Mouse (Mus musculus): ENCODE data around the gene Slc44a5. TPM values are rescaled to one million over a fixed set of nuclear protein-coding genes. Genes with fewer than 3 reads are reported as not detected.

The Slc44a5 gene
- polyA plus RNA-seq, 1 experiment = 3.7 TPM

- Histone ChIP-seq H3K4me3 (ENCODE audit: control insufficient read depth, low read depth, low read length) (no peak overlapping the region), H3K27ac (ENCODE audit: control insufficient read depth, insufficient read depth, low read depth, low read length) (no peak overlapping the region), H3K4me1 (ENCODE audit: control insufficient read depth, insufficient read depth, low read length) (no peaks in the 10 kb centered on the region), H3K27me3 (ENCODE audit: control insufficient read depth, insufficient read depth, low read length) (no peaks in the 10 kb centered on the region), H3K36me3 (ENCODE audit: control insufficient read depth, insufficient read depth, low read length) (no peaks in the 10 kb centered on the region)
- TF ChIP-seq POLR2A (IDR thresholded peaks at IDR 0.05; ENCODE audit: control insufficient read depth, low read depth, low read length) = no peak
- TF ChIP-seq CTCF (IDR thresholded peaks at IDR 0.05; ENCODE audit: control insufficient read depth, insufficient read depth, insufficient replicate concordance, low read depth, low read length) = no peak
Measured at GRCm38 (mm10) chr3:153957916-153958315, 15.3 kb upstream of the Slc44a5 start.

GRCm38 (mm10) chr3:153959035-153959730, 14.1 kb upstream of the Slc44a5 start:
- Histone ChIP-seq H3K4me3 (ENCODE audit: control insufficient read depth, low read depth, low read length) (no peak overlapping the region), H3K4me1 (ENCODE audit: control insufficient read depth, insufficient read depth, low read length) (no peaks in the 10 kb centered on the region)
- TF ChIP-seq CTCF (IDR thresholded peaks at IDR 0.05; ENCODE audit: control insufficient read depth, insufficient read depth, insufficient replicate concordance, low read depth, low read length) (peak; percentile 20; the same call in 1 of the 2 replicates), POLR2A (IDR thresholded peaks at IDR 0.05; ENCODE audit: control insufficient read depth, low read depth, low read length) (no peak)

GRCm38 (mm10) chr3:153959731-153960207, 13.5 kb upstream of the Slc44a5 start:
- no peaks in the 10 kb centered on the region for H3K36me3 ChIP-seq (ENCODE audit: control insufficient read depth, insufficient read depth, low read length)
- no peak overlapping the region for H3K27ac ChIP-seq (ENCODE audit: control insufficient read depth, insufficient read depth, low read depth, low read length)
- TF ChIP-seq CTCF (IDR thresholded peaks at IDR 0.05; ENCODE audit: control insufficient read depth, insufficient read depth, insufficient replicate concordance, low read depth, low read length) (no peak), POLR2A (IDR thresholded peaks at IDR 0.05; ENCODE audit: control insufficient read depth, low read depth, low read length) (no peak)
- no peaks in the 10 kb centered on the region for H3K4me1 ChIP-seq (ENCODE audit: control insufficient read depth, insufficient read depth, low read length)
- no peaks in the 10 kb centered on the region for H3K27me3 ChIP-seq (ENCODE audit: control insufficient read depth, insufficient read depth, low read length)
- H3K4me3 ChIP-seq (ENCODE audit: control insufficient read depth, low read depth, low read length) = no peak overlapping the region

More at GRCm38 (mm10) chr3:153959035-153959730, 14.1 kb upstream of the Slc44a5 start:
- Histone ChIP-seq H3K36me3 (ENCODE audit: control insufficient read depth, insufficient read depth, low read length) (no peaks in the 10 kb centered on the region), H3K27me3 (ENCODE audit: control insufficient read depth, insufficient read depth, low read length) (no peaks in the 10 kb centered on the region), H3K27ac (ENCODE audit: control insufficient read depth, insufficient read depth, low read depth, low read length) (no peak overlapping the region)

- no peak overlapping the region for H3K4me3 ChIP-seq (ENCODE audit: control insufficient read depth, low read depth, low read length)
- H3K4me1 ChIP-seq (ENCODE audit: control insufficient read depth, insufficient read depth, low read length) = no peaks in the 10 kb centered on the region
- no peaks in the 10 kb centered on the region for H3K27me3 ChIP-seq (ENCODE audit: control insufficient read depth, insufficient read depth, low read length)
- H3K27ac ChIP-seq (ENCODE audit: control insufficient read depth, insufficient read depth, low read depth, low read length) = no peak overlapping the region
- TF ChIP-seq CTCF (IDR thresholded peaks at IDR 0.05; ENCODE audit: control insufficient read depth, insufficient read depth, insufficient replicate concordance, low read depth, low read length) (no peak), POLR2A (IDR thresholded peaks at IDR 0.05; ENCODE audit: control insufficient read depth, low read depth, low read length) (no peak)
- no peaks in the 10 kb centered on the region for H3K36me3 ChIP-seq (ENCODE audit: control insufficient read depth, insufficient read depth, low read length)
Measured at GRCm38 (mm10) chr3:153960884-153961283, 12.4 kb upstream of the Slc44a5 start.

GRCm38 (mm10) chr3:153961632-153962389, 11.4 kb upstream of the Slc44a5 start:
- H3K27ac ChIP-seq (ENCODE audit: control insufficient read depth, insufficient read depth, low read depth, low read length) = no peak overlapping the region
- no peaks in the 10 kb centered on the region for H3K27me3 ChIP-seq (ENCODE audit: control insufficient read depth, insufficient read depth, low read length)
- H3K36me3 ChIP-seq (ENCODE audit: control insufficient read depth, insufficient read depth, low read length) = no peaks in the 10 kb centered on the region
- no peak overlapping the region for H3K4me3 ChIP-seq (ENCODE audit: control insufficient read depth, low read depth, low read length)
- no peaks in the 10 kb centered on the region for H3K4me1 ChIP-seq (ENCODE audit: control insufficient read depth, insufficient read depth, low read length)
- TF ChIP-seq POLR2A (IDR thresholded peaks at IDR 0.05; ENCODE audit: control insufficient read depth, low read depth, low read length) (no peak), CTCF (IDR thresholded peaks at IDR 0.05; ENCODE audit: control insufficient read depth, insufficient read depth, insufficient replicate concordance, low read depth, low read length) (peak; percentile 43; the same call in 1 of the 2 replicates)

- TF ChIP-seq CTCF (IDR thresholded peaks at IDR 0.05; ENCODE audit: control insufficient read depth, insufficient read depth, insufficient replicate concordance, low read depth, low read length) = no peak
- no peak for TF ChIP-seq POLR2A (IDR thresholded peaks at IDR 0.05; ENCODE audit: control insufficient read depth, low read depth, low read length)
- Histone ChIP-seq H3K4me1 (ENCODE audit: control insufficient read depth, insufficient read depth, low read length) (no peaks in the 10 kb centered on the region), H3K27ac (ENCODE audit: control insufficient read depth, insufficient read depth, low read depth, low read length) (no peak overlapping the region), H3K4me3 (ENCODE audit: control insufficient read depth, low read depth, low read length) (no peak overlapping the region), H3K36me3 (ENCODE audit: control insufficient read depth, insufficient read depth, low read length) (no peaks in the 10 kb centered on the region), H3K27me3 (ENCODE audit: control insufficient read depth, insufficient read depth, low read length) (no peaks in the 10 kb centered on the region)
Measured at GRCm38 (mm10) chr3:153967447-153967846, 5.8 kb upstream of the Slc44a5 start.

GRCm38 (mm10) chr3:153968549-153968948, 4.7 kb upstream of the Slc44a5 start:
- H3K4me1 ChIP-seq (ENCODE audit: control insufficient read depth, insufficient read depth, low read length) = peaks cover 2% of the 10 kb centered on the region; the same call in 1 of the 2 replicates
- no peak overlapping the region for H3K27ac ChIP-seq (ENCODE audit: control insufficient read depth, insufficient read depth, low read depth, low read length)
- TF ChIP-seq POLR2A (IDR thresholded peaks at IDR 0.05; ENCODE audit: control insufficient read depth, low read depth, low read length) (no peak), CTCF (IDR thresholded peaks at IDR 0.05; ENCODE audit: control insufficient read depth, insufficient read depth, insufficient replicate concordance, low read depth, low read length) (no peak)
- H3K4me3 ChIP-seq (ENCODE audit: control insufficient read depth, low read depth, low read length) = no peak overlapping the region
- no peaks in the 10 kb centered on the region for H3K36me3 ChIP-seq (ENCODE audit: control insufficient read depth, insufficient read depth, low read length)
- no peaks in the 10 kb centered on the region for H3K27me3 ChIP-seq (ENCODE audit: control insufficient read depth, insufficient read depth, low read length)
